Mouse (Mus musculus): Measurements from ENCODE around the gene Scamp5.

Scamp5 gene

GRCm38 (mm10) chr9:57419521-57420267, 48.2 kb downstream of the Scamp5 start:
- DNase-seq (ENCODE audit: low spot score) = no peak

GRCm38 (mm10) chr9:57417341-57417740, 50.5 kb downstream of the Scamp5 start:
- DNase-seq (ENCODE audit: low spot score) = no peak

- no peak for DNase-seq (ENCODE audit: low spot score)
These were observed 60.5 kb downstream of the Scamp5 start for GRCm38 (mm10) chr9:57407120-57407905.

- no peak for DNase-seq (ENCODE audit: low spot score)
These were observed 61.5 kb downstream of the Scamp5 start for GRCm38 (mm10) chr9:57406395-57406794.

- no peak for DNase-seq (ENCODE audit: low spot score)
These were observed 63.8 kb downstream of the Scamp5 start for GRCm38 (mm10) chr9:57404036-57404435.

DNA sequence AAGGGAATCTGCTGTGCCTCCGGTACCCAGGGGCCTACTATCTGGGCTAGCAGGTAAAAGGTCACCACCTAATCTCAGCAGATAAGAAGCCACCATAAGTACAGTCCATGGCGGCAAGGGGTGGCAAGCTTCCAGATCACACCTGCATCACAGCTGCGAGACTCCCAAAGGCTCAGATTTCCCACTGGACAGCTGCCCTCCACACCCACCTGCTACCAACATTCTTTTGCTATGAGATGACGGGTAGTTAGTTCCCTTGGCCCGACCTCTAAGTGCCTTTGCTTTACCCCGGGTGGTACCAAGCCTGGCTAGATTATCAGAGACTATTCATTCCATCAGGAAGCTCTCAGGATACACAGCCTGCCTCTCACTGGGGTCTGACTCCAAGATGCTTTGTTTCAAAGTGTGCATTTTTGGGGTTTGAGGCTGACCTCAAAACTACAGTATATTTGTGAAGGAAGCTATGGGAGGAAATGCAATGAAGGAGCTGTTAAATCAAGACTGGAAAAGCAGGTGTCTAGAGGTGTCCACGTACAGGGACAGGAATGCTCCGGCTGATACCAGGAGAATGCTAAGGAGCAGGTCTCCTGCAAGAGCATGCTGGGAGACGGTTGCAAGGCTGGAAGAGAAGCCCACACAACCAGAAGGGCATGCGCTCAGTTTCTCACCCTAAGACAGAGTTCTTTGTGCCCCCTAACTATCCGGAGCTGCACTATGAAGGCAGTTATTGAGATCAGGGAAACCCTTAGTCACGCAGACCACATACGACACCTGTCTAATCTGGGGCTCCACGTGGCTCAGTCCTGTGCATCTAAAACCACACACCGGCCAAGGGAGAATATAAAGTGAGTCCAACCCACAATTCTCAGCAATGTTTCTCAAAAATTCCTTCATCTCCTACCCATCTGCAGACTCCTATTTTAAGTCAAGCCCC, 65.3 kb downstream of the Scamp5 start:
- DNase-seq (ENCODE audit: low spot score) = no peak

GRCm38 (mm10) chr9:57398773-57399172, 69.1 kb downstream of the Scamp5 start:
- no peak for DNase-seq (ENCODE audit: low spot score)

GRCm38 (mm10) chr9:57392892-57393291, 75.0 kb downstream of the Scamp5 start:
- DNase-seq (ENCODE audit: low spot score) = no peak

All from embryo, embryonic 10 days (tissue).